Mouse (Mus musculus): ENCODE measurements around the gene Ttbk2.

DNA sequence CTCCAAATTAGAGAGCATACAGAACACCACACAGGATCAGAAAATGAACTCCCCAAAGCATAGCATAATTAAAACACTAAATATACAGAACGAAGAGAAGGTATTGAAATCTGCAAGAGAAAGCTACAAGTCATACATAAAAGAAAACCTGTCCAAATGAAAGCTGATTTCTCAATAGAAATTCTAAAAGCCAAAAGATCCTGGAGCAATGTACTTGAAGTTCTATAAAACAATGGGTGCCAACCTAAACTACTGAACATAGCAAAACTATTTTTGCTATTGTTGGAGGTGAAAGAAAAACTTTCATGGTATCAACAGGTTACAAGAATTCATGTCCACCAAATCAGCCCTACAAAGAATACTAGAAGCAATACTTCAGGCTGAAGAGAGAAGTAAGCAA, 9.2 kb downstream of the Ttbk2 start:
- no peak for TF ChIP-seq POLR2A (IDR thresholded peaks at IDR 0.05; ENCODE audit: borderline replicate concordance, extremely low read depth, low read depth, low read length)
- no peak for TF ChIP-seq CTCF (IDR thresholded peaks at IDR 0.05; ENCODE audit: insufficient read depth, low read length)

All from lung, adult 2 months (tissue).